Mouse (Mus musculus): ENCODE measurements around the gene 4933400A11Rik. TPM values are rescaled to one million over a fixed set of nuclear protein-coding genes. Genes with fewer than 3 reads are reported as not detected.

The 4933400A11Rik gene
- not detected for total RNA-seq (2021)
- long read RNA-seq, experiment 1: 0 reads
- long read RNA-seq, experiment 2: 0 reads

DNA sequence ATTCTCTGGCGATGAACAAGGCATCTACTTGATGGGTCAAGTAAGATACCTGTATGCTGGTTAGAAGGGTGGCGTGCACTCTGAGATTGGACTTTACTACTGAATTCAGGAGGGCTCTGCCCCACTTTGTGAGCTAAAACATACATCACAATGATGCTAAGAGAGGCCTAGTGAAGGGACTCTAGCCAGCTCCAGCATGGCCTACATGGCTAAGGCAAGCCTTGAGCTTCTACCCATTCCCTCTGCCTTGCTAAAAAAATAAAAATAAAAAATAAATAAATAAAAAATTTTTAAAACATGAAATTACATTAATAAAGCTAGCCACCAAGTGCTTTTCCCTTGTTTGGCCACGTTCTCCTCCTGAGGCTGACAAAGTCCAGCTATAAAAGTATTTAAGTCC, at the start of gene 4933400A11Rik:
4933400A11Rik (minus strand) TSS at position 101 of the 400 bp plus-strand sequence.
- no peak for DNase-seq
- intact Hi-C loops (cut with DNase I; ENCODE audit: low total_unique reads): no loop called here

DNA sequence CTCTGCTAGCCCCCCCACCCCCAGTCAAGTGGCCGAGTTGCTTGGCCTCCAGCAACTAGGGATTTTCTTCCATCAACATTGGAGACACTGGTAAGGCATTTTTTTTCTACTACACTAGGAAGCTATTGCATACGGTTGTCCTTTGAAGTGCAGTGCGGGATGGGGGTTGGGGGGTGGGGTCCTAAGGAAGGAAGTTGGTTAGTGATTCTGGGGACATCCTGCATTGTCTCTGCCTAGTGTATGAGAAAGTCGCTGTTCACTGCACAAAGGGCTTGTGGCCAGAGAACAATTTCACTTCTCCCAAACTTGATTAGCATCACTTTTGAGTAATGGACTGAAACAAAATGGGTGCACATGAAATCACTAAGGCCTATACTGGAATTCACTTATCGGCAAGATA, 48.7 kb upstream of the 4933400A11Rik start:
- intact Hi-C loops (cut with DNase I; ENCODE audit: low total_unique reads): no loop called here

DNA sequence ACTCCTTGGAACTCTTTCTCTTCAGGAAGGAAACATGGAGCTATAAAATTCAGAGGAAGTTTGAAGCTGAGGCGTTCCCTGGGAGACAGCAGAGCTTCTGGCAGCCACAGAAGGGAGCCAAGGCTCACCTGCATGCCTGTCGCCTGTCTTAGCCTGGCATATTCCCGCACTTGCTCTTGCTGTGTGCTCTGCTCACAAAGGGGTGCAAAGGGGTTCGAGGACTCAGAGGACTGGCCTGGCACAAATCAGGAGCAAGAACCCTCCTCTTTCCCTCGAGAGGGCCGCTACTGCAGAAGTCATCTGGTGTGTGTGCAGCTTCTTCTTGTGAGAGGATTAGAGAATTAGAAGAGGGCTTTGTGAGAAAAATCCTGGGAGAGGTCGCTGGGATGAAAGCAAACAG, 48.3 kb upstream of the 4933400A11Rik start:
- intact Hi-C loops (cut with DNase I; ENCODE audit: low total_unique reads): no loop called here
- no peak for DNase-seq

More for the DNA sequence above, 48.7 kb upstream of the 4933400A11Rik start:
- DNase-seq: no peak

DNA sequence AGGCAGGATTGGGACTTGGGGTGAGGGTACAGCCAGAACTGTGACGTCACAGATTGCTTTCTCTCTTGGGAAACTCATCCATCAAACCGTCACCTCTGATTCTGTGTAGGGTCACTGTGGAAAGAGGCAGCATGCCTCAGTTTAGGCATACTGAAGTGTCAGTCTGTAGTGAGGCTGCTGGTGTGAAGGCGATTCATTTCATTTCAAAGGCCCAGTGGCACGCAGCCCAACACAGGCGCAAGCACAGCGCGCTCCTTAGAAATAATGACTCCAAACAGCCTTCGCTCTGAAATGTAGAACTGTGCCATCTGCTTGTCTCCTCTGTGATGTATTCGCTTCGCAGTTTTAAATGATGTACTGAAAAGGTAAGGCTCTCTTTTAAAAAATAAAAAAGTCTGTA, 47.5 kb upstream of the 4933400A11Rik start:
- intact Hi-C loops (cut with DNase I; ENCODE audit: low total_unique reads): no loop called here
- DNase-seq: no peak

DNA sequence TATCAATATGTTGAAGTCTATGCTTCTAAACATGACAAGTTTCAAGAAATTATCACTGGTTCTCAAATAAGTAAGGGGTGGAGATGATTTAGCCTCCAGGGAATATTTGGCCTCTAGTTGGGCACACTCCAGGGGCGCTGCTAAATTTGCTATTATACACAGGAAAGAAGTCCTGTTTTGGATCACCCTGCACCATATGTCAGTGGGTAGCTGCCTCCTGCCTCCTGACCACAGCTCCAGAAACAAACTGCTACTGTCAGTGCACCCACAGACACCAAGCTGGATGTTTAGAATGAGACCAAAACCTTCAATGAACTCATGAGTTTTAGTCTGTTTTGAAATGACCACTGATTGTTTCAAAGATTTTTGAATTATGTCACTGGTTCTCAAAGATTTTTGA, 34.2 kb upstream of the 4933400A11Rik start:
- intact Hi-C loops (cut with DNase I; ENCODE audit: low total_unique reads): no loop called here
- no peak for DNase-seq

DNA sequence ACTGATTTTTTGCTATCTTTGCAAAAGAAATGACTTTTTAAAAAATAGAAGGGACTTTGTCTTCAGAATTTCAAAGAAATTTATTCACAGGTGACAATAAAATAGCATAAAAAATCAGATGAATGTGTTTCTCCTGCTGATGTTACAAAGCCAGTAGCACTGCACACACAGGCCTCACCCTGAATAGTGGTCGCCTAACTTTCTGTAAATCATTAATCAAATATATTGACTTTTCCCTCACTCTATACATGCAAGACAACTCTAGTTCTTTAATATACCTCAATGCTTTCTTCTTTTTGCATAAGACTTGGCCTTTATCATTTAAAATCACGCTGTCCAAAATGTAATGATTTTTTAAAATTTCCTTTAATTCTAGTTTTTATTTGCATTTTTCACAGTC, 32.3 kb upstream of the 4933400A11Rik start:
- no peak for DNase-seq
- intact Hi-C loops (cut with DNase I; ENCODE audit: low total_unique reads): no loop called here

DNA sequence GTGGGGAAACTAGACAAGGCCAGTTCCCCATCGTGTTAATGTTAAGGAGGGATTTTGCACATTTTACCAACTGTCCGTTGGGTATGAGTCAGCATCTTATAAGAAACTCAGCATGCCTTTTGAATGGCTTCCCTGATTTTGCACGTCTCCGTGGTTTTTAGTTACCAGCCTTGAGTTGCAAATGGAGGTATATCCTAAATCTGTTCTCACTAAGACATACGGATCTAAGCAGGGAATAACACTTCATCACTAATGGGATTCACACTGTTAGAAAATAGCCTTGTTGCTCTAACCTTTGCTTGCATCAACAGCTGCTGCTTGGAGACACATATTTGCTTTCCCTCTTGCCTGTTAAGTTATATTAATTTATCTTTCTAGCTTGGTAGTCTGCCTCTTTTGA, 31.9 kb upstream of the 4933400A11Rik start:
- DNase-seq: no peak
- intact Hi-C loops (cut with DNase I; ENCODE audit: low total_unique reads): no loop called here

DNA sequence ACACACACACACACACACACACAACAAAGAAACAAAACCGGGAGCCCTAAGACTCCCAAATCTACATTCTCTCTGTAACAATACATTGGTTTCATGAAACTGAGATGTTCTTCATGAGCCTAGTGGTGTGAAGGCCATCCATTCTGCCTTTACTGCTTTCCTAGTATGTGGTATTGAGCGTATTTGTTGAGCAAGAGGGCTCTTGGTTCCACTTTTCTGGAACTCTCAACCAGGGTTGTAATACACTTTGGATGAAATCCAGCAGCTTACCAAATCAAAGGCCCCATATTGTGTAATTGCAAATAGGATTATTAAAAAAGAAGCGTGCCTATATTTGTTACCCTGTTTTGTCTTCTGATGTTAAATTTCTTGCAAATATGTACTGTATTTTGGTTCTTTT, 28.3 kb upstream of the 4933400A11Rik start:
- intact Hi-C loops (cut with DNase I; ENCODE audit: low total_unique reads): no loop called here
- DNase-seq: no peak

DNA sequence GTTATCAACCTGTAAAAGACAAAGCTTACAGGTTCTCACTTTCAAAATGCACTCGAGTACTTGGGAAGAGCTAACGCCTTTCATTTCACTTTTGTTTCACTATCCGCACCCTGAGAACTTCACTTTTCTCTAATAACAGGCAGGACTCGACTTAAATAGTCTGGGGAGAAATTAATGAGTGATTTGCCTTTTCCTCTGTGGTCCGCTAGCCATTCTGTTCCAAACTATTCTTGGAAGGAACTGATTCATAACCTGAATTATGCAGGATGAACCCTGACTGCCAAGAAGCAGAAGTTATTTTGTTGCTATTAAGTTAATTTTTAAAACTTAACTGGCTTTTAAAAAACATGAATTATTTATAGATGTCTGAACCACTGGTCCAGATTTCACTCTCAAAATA, 26.4 kb upstream of the 4933400A11Rik start:
- no peak for DNase-seq
- intact Hi-C loops (cut with DNase I; ENCODE audit: low total_unique reads): no loop called here

DNA sequence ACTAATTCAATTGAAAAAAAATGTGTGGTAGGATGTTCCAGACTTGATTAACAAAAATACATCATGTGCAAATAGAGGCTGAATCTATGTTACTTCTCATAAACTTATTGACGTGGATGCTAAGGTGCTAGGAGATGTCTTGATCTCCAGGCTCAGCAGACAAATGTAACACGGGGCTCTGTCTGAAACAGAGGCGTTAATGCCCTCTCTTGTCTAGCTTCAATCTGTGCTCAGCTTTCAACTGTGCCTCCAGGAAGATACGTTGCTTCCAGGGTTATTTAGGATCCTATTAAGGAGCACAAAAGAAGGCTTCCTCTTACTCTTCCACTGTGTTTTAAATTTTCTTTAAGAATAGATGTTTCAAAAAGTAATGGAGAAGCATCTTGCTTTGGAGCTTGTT, 20.8 kb upstream of the 4933400A11Rik start:
- intact Hi-C loops (cut with DNase I; ENCODE audit: low total_unique reads): no loop called here
- DNase-seq: no peak

DNA sequence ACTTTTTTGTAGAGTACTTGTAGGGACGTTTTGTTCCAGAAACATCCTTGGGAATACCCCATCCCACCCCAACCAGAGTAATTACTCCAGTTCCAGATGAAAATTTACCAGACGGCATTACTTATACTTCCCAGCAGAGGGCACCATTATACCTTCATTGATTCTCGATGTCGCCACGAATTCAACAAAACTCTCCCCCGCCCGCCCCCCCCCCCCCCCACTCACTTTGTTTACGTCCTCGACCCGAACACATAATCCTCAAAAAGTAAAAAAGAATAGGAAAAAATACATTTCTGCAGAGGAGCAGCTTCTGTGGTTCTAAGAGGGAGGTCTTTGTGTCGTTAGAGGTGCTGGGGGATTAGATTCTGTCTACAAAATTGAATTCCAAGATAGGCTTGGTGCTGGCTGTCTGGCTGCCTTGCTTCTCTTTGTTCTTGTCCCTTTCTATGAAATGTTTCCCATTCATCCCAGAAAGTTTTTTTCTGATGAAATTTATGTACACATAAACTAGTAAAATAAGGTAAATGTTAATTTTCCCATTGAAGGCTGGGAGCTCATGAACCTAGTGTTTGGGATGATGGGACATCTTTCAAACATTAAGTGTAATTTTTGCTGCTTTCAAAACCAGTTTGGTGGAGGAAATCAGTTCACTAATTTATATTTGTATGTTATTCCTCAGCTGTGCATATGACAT, 19.7 kb upstream of the 4933400A11Rik start:
- no peak for DNase-seq
- intact Hi-C loops (cut with DNase I; ENCODE audit: low total_unique reads): no loop called here

DNA sequence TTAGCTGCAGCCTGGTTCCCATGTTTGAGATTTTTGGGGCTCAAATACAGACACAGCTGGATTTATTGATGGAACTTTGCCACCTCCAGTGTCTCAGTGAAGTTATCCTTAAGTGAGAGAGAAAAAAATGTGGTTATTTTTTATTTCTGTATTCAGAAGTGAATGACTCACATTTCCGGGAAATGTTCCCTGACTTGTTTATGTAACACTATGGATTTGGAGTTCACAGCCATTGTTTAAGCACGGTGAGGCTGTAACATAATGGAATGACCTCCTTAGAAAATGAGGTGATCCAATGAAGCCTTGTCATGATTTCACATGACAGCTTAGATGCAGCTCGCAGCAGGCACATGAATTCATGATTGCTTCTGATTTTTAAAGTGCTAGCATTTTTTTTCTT, 17.7 kb upstream of the 4933400A11Rik start:
- intact Hi-C loops (cut with DNase I; ENCODE audit: low total_unique reads): no loop called here
- no peak for DNase-seq

DNA sequence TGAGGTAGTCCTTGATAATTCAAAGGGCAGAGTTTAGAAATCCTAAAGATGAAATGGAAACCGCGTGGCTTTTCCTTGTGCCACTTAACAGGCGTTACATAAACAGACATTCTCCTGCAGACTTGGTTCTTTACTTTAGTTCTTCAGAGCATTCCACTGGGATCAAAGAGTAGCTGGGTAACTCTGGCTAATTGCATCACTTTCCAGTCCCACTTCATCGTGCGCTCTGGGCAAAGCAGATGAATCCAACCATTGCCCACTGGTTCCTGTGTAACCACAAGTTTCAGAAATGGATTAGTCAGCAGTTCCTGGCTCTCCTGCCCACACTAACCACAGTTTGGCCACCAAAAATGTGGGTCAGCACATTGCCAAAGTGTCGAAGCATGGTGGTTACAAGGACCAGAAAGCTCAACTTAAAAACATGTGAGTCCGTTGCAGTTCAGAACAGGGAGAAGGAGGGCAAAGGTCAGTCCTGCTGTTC, 15.4 kb upstream of the 4933400A11Rik start:
- DNase-seq: no peak
- intact Hi-C loops (cut with DNase I; ENCODE audit: low total_unique reads): no loop called here

DNA sequence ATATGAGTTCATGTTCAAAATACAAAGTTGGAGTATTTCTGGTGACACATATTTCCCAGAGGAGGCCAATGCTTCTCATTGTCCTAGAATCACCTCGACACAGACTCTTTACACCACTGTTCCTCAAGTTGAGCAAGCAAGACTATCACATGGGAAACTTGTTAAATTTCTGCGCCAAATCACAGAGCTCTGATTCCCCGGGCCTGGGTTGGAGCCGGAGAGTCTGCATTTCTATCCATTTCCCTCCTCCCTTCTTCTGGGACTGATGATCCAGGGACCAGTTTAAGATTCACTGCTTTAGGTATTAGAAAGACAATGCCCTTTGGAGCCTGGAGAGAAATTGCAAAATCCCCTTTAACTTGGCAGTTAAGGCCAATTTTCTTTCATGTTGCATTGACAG, 15.0 kb upstream of the 4933400A11Rik start:
- no peak for DNase-seq
- intact Hi-C loops (cut with DNase I; ENCODE audit: low total_unique reads): no loop called here

DNA sequence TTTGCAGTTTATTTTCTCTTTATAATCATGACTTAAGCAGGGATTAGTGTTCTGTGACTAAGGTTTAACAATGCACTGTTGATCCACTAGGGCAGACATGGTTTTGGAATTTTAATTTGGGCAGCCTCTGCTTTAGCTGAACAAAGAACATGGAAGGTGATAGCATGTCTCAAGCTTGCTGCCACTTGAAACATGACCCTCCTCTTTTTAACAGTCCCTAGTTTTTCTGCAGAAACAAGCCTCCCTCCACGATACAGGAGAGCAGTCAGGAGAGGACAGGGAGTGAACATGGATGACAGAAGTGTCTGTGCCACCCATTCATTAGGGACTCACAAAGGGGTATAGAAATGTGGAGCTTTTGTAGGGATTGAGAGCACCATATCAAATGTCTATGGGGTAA, 13.4 kb upstream of the 4933400A11Rik start:
- no peak for DNase-seq
- intact Hi-C loops (cut with DNase I; ENCODE audit: low total_unique reads): no loop called here

DNA sequence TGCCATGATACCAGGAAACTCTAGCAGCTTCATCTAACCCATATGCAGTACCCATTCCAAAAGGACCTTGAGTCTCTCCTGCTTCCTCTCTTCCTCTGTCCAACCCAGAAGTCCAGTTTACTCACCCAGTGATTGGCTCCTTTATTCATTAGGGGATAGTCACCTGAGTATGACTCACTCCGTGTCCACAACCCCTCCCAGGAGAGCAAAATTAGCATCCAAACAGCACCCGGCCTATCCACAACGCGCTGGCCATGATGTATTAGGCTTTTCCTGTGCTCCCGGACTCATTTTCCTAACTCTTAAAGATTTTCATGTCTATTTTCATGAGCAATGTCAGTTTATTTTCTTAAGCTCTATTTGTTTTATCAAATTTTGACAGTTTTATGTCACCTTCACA, 10.3 kb upstream of the 4933400A11Rik start:
- intact Hi-C loops (cut with DNase I; ENCODE audit: low total_unique reads): no loop called here
- DNase-seq: no peak

DNA sequence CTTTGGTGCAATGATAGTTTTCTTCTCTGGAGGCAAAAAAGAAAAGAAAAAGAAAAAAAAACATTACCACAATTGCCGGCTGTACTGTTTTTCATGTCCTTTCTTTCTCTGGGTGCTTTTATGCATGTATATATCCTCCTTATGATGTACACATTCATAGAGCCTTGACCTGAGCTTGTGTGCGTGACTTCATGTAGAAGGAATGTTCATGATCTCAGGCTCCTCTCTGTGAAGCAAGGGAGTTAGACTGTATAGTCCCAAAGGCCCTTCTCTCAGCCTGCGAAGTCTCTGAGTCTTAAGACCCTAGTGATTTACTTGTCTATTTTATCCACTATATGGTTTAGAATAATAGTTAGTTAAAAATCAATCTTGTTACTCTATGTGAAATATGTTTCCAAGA, 21.4 kb downstream of the 4933400A11Rik start:
- intact Hi-C loops (cut with DNase I; ENCODE audit: low total_unique reads): no loop called here
- no peak for DNase-seq

DNA sequence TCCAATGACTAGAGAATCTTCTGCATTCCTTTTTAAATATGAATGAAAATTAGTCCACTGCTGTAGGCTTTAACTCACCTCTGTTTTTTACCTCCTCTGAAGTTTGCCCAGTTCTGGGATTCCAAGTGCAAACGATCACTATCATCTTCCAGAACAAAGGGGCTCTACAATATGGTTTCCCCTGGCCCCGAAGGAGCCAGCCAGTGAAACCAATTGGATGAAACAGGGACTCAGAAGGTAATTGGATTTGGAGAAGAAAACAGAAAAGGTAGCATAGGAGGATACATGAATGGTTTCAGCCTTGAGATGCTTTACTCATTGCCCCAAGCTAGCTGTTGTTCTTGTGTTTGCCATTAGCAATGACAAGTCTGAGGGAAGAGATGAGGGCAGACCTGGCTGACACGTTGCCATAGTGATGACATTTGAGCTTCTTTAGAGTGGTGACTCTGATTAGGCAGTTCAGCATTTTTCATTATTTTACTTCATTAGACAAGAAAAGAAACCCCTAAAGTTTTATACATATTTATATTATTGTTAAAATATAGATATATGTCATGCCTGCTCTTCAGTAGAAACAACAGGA, 44.0 kb downstream of the 4933400A11Rik start:
- DNase-seq: no peak
- intact Hi-C loops (cut with DNase I; ENCODE audit: low total_unique reads): no loop called here

Data from gastrocnemius, postnatal 14 days (tissue).